Mouse (Mus musculus): ENCODE measurements at regions not wholly inside any gene's neighbourhood (a gene's known extent, or its start where the extent isn't known, plus 50 kb on each side); places are given as distances from the start of the nearest gene placed in this dataset.
"Not testable (repeated sequence)": the region's sequence is repeated elsewhere in the genome, so short reads cannot be mapped to it uniquely, and the experiment has no call there.

GRCm38 (mm10) chr1:164999515-164999914, 64.2 kb upstream of the Xcl1 start:
- 60% methylated on average over 10 of the region's 10 CpGs for WGBS
- no peaks in the 10 kb centered on the region for H3K4me1 ChIP-seq (ENCODE audit: control insufficient read depth, insufficient read depth, low read length)
- peak; percentile 38 for DNase-seq (ENCODE audit: low spot score)
- H3K4me3 ChIP-seq (ENCODE audit: low read depth, low read length): no peak overlapping the region
- H3K27me3 ChIP-seq (ENCODE audit: control insufficient read depth, insufficient read depth, low read length): no peaks in the 10 kb centered on the region
- no peaks in the 10 kb centered on the region for H3K36me3 ChIP-seq (ENCODE audit: control insufficient read depth, insufficient read depth, low read length)
- H3K9me3 ChIP-seq (ENCODE audit: control insufficient read depth, low read length): no peaks in the 10 kb centered on the region
- no peak overlapping the region for H3K4me2 ChIP-seq (ENCODE audit: low read depth)
- H3K27ac ChIP-seq (ENCODE audit: low read depth, low read length): no peak overlapping the region
- no peak overlapping the region for H3K9ac ChIP-seq (ENCODE audit: low read length)
- peak; percentile 48; the same call in 1 of the 2 replicates for ATAC-seq (ENCODE audit: insufficient read depth, low FRiP score, low TSS enrichment)

- no peak overlapping the region for H3K4me2 ChIP-seq (ENCODE audit: low read depth)
- H3K4me1 ChIP-seq (ENCODE audit: control insufficient read depth, insufficient read depth, low read length): no peaks in the 10 kb centered on the region
- WGBS: 83% methylated on average over 3 of the region's 3 CpGs
- H3K36me3 ChIP-seq (ENCODE audit: control insufficient read depth, insufficient read depth, low read length): no peaks in the 10 kb centered on the region
- no peaks in the 10 kb centered on the region for H3K9me3 ChIP-seq (ENCODE audit: control insufficient read depth, low read length)
- no peak overlapping the region for H3K9ac ChIP-seq (ENCODE audit: low read length)
- no peak for DNase-seq (ENCODE audit: low spot score)
- no peak overlapping the region for H3K27ac ChIP-seq (ENCODE audit: low read depth, low read length)
- no peaks in the 10 kb centered on the region for H3K27me3 ChIP-seq (ENCODE audit: control insufficient read depth, insufficient read depth, low read length)
- ATAC-seq (ENCODE audit: insufficient read depth, low FRiP score, low TSS enrichment): no peak
- H3K4me3 ChIP-seq (ENCODE audit: low read depth, low read length): no peak overlapping the region
These were observed 63.3 kb upstream of the Xcl1 start for GRCm38 (mm10) chr1:164998621-164999020.

- no peak overlapping the region for H3K27ac ChIP-seq (ENCODE audit: low read depth, low read length)
- H3K4me2 ChIP-seq (ENCODE audit: low read depth): no peak overlapping the region
- no peak for DNase-seq (ENCODE audit: low spot score)
- WGBS: 75% methylated on average over 5 of the region's 5 CpGs
- H3K9ac ChIP-seq (ENCODE audit: low read length): no peak overlapping the region
- H3K27me3 ChIP-seq (ENCODE audit: control insufficient read depth, insufficient read depth, low read length): no peaks in the 10 kb centered on the region
- no peaks in the 10 kb centered on the region for H3K9me3 ChIP-seq (ENCODE audit: control insufficient read depth, low read length)
- no peaks in the 10 kb centered on the region for H3K4me1 ChIP-seq (ENCODE audit: control insufficient read depth, insufficient read depth, low read length)
- no peaks in the 10 kb centered on the region for H3K36me3 ChIP-seq (ENCODE audit: control insufficient read depth, insufficient read depth, low read length)
- no peak overlapping the region for H3K4me3 ChIP-seq (ENCODE audit: low read depth, low read length)
- ATAC-seq (ENCODE audit: insufficient read depth, low FRiP score, low TSS enrichment): no peak
These were observed 62.3 kb upstream of the Xcl1 start for GRCm38 (mm10) chr1:164997660-164998059.

GRCm38 (mm10) chr1:164994247-164994660, 58.9 kb upstream of the Xcl1 start:
- Histone ChIP-seq H3K4me1 (ENCODE audit: control insufficient read depth, insufficient read depth, low read length) (no peaks in the 10 kb centered on the region), H3K4me3 (ENCODE audit: low read depth, low read length) (no peak overlapping the region), H3K9ac (ENCODE audit: low read length) (no peak overlapping the region), H3K4me2 (ENCODE audit: low read depth) (no peak overlapping the region), H3K36me3 (ENCODE audit: control insufficient read depth, insufficient read depth, low read length) (no peaks in the 10 kb centered on the region), H3K27ac (ENCODE audit: low read depth, low read length) (no peak overlapping the region), H3K9me3 (ENCODE audit: control insufficient read depth, low read length) (no peaks in the 10 kb centered on the region), H3K27me3 (ENCODE audit: control insufficient read depth, insufficient read depth, low read length) (no peaks in the 10 kb centered on the region)
- DNase-seq (ENCODE audit: low spot score) (peak; percentile 17), ATAC-seq (ENCODE audit: insufficient read depth, low FRiP score, low TSS enrichment) (0 out of 2 replicates have a peak, but pooled peaks have one; percentile 38)
- WGBS: 34% methylated on average over 6 of the region's 6 CpGs

GRCm38 (mm10) chr1:164993175-164993875, 58.0 kb upstream of the Xcl1 start:
- not testable (repeated sequence) for H3K4me1 ChIP-seq (ENCODE audit: control insufficient read depth, insufficient read depth, low read length); H3K9me3 ChIP-seq (ENCODE audit: control insufficient read depth, low read length); ATAC-seq (ENCODE audit: insufficient read depth, low FRiP score, low TSS enrichment); H3K36me3 ChIP-seq (ENCODE audit: control insufficient read depth, insufficient read depth, low read length); H3K4me2 ChIP-seq (ENCODE audit: low read depth); DNase-seq (ENCODE audit: low spot score); H3K27ac ChIP-seq (ENCODE audit: low read depth, low read length); H3K27me3 ChIP-seq (ENCODE audit: control insufficient read depth, insufficient read depth, low read length); H3K9ac ChIP-seq (ENCODE audit: low read length); H3K4me3 ChIP-seq (ENCODE audit: low read depth, low read length)

- Histone ChIP-seq H3K27me3 (ENCODE audit: control insufficient read depth, insufficient read depth, low read length) (no peaks in the 10 kb centered on the region), H3K9me3 (ENCODE audit: control insufficient read depth, low read length) (no peaks in the 10 kb centered on the region), H3K9ac (ENCODE audit: low read length) (no peak overlapping the region), H3K4me3 (ENCODE audit: low read depth, low read length) (no peak overlapping the region), H3K27ac (ENCODE audit: low read depth, low read length) (no peak overlapping the region), H3K4me1 (ENCODE audit: control insufficient read depth, insufficient read depth, low read length) (no peaks in the 10 kb centered on the region), H3K4me2 (ENCODE audit: low read depth) (no peak overlapping the region), H3K36me3 (ENCODE audit: control insufficient read depth, insufficient read depth, low read length) (no peaks in the 10 kb centered on the region)
- no peak for ATAC-seq (ENCODE audit: insufficient read depth, low FRiP score, low TSS enrichment)
- DNase-seq (ENCODE audit: low spot score): no peak
- WGBS: 92% methylated on average over 1 of the region's 1 CpGs
These were observed 53.7 kb upstream of the Xcl1 start for GRCm38 (mm10) chr1:164988982-164989381.

- peak; percentile 9 for DNase-seq (ENCODE audit: low spot score)
- Histone ChIP-seq H3K9ac (ENCODE audit: low read length) (no peak overlapping the region), H3K9me3 (ENCODE audit: control insufficient read depth, low read length) (no peaks in the 10 kb centered on the region), H3K27me3 (ENCODE audit: control insufficient read depth, insufficient read depth, low read length) (no peaks in the 10 kb centered on the region), H3K4me1 (ENCODE audit: control insufficient read depth, insufficient read depth, low read length) (no peaks in the 10 kb centered on the region), H3K4me2 (ENCODE audit: low read depth) (no peak overlapping the region), H3K36me3 (ENCODE audit: control insufficient read depth, insufficient read depth, low read length) (no peaks in the 10 kb centered on the region), H3K27ac (ENCODE audit: low read depth, low read length) (no peak overlapping the region), H3K4me3 (ENCODE audit: low read depth, low read length) (no peak overlapping the region)
- 48% methylated on average over 3 of the region's 3 CpGs for whole genome bisulfite sequencing
- peak; percentile 82 for ATAC-seq (ENCODE audit: insufficient read depth, low FRiP score, low TSS enrichment)
These were observed 52.9 kb upstream of the Xcl1 start for GRCm38 (mm10) chr1:164988191-164988590.

- not testable (repeated sequence) for H3K9ac ChIP-seq (ENCODE audit: low read length); DNase-seq (ENCODE audit: low spot score); H3K27ac ChIP-seq (ENCODE audit: low read depth, low read length); H3K4me3 ChIP-seq (ENCODE audit: low read depth, low read length); H3K36me3 ChIP-seq (ENCODE audit: control insufficient read depth, insufficient read depth, low read length); H3K9me3 ChIP-seq (ENCODE audit: control insufficient read depth, low read length); H3K4me2 ChIP-seq (ENCODE audit: low read depth); H3K27me3 ChIP-seq (ENCODE audit: control insufficient read depth, insufficient read depth, low read length); H3K4me1 ChIP-seq (ENCODE audit: control insufficient read depth, insufficient read depth, low read length); ATAC-seq (ENCODE audit: insufficient read depth, low FRiP score, low TSS enrichment)
- 97% methylated on average over 21 of the region's 21 CpGs for WGBS
These were observed 50.2 kb upstream of the Xcl1 start for GRCm38 (mm10) chr1:164985521-164985920.

Data from neural tube, embryonic 11.5 days (tissue).